Mouse (Mus musculus): ENCODE data around the gene Tnfrsf13b. TPM values are rescaled to one million over a fixed set of nuclear protein-coding genes. Genes with fewer than 3 reads are reported as not detected.

Tnfrsf13b gene
- total RNA-seq (2015) (39.9 and 42.4 TPM in 2 replicates), total RNA-seq (2017) (55.3 and 64.2 TPM in 2 replicates)

DNA sequence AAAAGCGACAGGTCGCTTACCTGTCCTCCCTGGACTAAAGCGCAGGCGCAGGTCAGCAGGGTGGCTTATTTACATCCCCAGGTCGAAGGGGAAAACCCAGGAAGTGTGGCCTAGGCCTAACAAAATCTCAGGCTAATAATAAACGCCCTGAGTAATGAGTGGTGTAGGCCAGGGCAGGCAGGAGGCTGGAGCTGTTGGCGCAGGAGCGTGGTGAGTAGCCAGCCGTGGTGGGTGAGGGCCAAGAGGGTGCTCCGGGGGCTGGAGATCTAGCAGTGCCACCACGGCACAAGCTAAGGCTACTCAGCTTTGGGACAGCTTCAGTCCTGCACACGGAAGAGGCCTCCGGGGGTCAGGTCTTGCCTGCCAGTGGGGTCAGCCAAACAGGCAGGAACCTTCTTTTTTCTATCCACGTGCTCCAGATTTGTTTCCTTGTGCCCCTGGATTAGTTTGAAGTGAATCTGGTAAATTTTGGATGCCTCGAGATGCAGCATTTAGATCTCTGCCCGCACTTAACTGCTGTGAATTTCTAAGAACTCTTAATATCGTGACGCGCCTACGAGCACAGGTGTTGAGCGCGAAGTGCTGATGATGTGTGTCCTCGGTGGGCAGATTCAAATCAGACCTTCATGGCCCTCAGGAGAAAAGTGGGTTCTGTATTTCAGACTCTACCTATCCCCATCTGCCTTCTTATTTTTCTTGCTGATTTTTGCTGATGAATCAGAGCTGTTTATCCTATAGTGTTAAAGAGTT is at the start of gene Tnfrsf13b:
Gene Tnfrsf13b (plus strand): TSS at position 150 of the 750 bp plus-strand sequence.
- ATAC-seq (replicated peaks; ENCODE audit: poor library complexity), result no peak

GRCm38 (mm10) chr11:61081624-61082023 is 44.9 kb upstream of the Tnfrsf13b start:
- ATAC-seq (replicated peaks; ENCODE audit: poor library complexity), result no peak

DNA sequence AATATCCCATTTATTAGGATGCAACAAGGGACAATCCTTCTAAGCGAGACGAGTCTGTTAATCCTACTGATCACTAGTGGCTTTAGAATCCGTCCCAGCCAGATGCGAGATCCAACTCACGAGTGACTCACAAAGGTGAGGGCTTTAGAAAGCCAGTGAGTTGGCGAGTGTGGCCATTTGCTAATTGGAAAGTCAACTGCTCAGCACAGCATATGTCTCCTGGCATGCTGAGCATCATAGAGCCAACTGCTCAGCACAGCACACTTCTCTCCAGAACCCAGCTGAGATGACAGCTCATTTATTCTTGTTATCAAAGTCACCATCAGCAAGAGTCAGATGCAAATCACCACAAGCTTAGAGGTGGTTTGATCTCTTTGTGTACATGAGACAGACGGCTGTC is 36.4 kb upstream of the Tnfrsf13b start:
- no peak for ATAC-seq (replicated peaks; ENCODE audit: poor library complexity)

GRCm38 (mm10) chr11:61091192-61091591 is 35.4 kb upstream of the Tnfrsf13b start:
- no peak for ATAC-seq (replicated peaks; ENCODE audit: poor library complexity)

DNA sequence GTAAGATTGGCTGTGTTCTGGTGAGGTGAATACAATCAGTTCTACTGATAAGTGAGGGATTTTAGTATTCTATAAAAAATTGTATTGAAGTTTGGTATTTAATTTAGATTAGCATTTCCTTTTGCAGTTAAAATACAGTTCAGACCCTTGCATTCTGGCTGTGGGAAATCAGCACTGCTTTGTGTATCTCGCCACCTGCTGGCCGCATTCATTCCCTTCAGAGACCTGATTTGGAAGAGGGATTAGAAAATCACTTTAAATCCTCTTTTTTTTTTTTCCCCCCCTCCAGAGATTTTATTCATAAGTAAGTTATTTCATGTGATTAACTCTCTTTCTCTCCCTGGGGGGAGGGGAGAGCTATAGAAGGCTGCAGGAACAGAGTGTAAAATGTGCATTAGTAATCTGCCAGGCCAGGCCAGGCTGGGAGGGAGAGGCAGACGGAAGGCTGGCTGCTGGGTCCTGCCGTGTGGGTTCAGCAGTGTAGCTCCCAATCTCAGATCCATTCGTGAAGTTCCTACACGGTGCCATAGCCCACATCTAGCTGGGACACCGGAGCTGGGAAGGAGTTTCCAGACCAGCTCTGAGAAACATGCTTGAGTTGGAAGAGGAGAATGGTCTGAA is 34.8 kb upstream of the Tnfrsf13b start:
- ATAC-seq (replicated peaks; ENCODE audit: poor library complexity), result 0 out of 2 replicates have a peak, but pooled peaks have one; percentile 44

DNA sequence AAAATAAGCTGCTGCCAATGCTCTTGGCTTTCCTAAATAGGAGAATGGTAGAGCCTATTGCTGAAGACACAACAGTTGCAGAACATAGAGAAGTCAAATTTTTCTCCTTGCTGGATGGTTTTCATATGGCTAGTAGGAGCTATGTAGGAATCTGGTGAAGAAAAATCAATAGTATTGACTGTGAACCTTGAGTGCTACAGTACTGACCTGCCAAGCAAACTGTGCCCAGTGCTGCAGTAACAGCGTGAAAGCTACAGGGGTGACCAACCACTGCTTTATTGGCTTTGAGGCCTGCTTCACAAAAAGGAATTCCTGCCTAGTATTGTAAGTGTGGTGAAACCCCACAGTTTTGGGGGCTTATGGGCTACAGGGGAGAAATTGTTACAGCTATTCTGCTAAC is 28.5 kb upstream of the Tnfrsf13b start:
- ATAC-seq (replicated peaks; ENCODE audit: poor library complexity), result no peak

GRCm38 (mm10) chr11:61102397-61103339 is 23.9 kb upstream of the Tnfrsf13b start:
- ATAC-seq (replicated peaks; ENCODE audit: poor library complexity), result no peak

GRCm38 (mm10) chr11:61104241-61104901 is 22.2 kb upstream of the Tnfrsf13b start:
- peak; percentile 93 for ATAC-seq (replicated peaks; ENCODE audit: poor library complexity)

DNA sequence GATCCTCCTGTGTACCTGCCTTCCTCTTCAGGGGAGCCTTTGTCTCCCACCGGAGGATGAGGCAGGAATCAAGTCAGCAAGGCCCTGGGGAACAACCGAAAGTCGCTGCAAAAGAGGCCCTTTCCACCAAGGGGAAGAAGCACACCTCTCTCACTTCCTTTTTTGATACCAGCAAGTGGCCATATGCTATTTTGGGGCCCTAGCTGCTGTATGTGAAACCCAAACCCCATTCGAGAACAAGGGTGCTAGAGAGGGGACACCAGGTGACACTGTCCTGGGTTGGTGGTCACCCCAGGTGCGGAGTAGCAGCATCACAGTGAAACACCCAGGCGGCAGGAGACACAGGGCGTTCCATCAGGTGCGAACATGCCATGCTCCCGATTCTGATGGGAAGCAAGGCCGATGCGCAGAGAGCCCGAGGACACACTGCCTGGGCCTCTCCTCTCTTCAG is 17.6 kb upstream of the Tnfrsf13b start:
- peak; percentile 54 for ATAC-seq (replicated peaks; ENCODE audit: poor library complexity)

DNA sequence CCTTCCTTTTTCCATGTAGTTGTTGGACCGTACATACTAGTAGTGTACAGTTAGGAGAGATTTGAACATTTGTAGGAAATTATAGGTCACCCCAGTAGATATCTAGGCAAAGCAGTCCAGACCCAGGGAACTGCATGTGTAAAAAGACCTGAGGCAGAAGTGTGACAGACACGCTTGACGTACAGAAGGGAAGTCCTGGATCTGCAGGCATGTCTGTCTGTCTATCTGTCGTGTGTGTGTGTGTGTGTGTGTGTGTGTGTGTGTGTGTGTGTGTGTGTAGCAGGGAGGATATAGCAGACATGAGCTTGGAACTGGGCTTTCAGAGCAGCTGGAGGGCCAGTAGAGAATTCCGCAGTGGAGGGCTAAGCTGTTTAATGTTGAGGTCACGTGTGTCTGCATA is 16.8 kb upstream of the Tnfrsf13b start:
- no peak for ATAC-seq (replicated peaks; ENCODE audit: poor library complexity)

GRCm38 (mm10) chr11:61110113-61110512 is 16.4 kb upstream of the Tnfrsf13b start:
- no peak for ATAC-seq (replicated peaks; ENCODE audit: poor library complexity)

- ATAC-seq (replicated peaks; ENCODE audit: poor library complexity), result no peak
These were observed 15.6 kb upstream of the Tnfrsf13b start for GRCm38 (mm10) chr11:61110928-61111327.

- ATAC-seq (replicated peaks; ENCODE audit: poor library complexity), result no peak
These were observed 15.1 kb upstream of the Tnfrsf13b start for GRCm38 (mm10) chr11:61111472-61111871.

DNA sequence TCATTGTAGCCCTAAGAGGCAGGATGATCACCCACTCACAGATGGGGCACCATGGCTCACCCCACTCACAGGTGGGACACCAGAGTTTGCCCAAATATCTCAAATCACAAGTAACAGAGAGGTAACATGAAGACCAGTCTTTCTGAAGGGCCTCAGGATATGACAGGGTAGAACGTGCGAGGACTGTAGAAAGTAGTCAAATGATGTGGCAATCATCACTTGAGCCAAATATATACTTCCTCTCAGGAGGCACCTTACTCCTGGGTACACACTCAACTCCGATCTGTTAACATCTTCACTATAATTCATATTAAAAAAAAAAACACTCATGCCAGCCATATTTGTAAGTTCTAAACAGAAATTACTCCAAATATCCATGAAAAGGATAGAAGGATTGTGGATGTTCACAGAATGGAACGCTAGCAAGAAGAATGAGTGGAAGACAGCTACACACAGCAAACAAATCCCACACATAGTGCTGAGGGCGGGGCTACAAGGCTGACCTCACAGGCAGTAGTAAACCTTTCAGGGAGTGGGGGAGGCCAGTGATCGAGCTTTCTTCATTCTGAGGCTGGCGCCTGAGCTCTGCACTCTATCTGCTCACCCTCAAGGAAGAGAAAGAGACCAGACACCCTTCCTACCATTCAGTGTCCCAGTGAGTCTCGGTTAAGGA is 14.1 kb upstream of the Tnfrsf13b start:
- no peak for ATAC-seq (replicated peaks; ENCODE audit: poor library complexity)

GRCm38 (mm10) chr11:61116226-61116625 is 10.3 kb upstream of the Tnfrsf13b start:
- ATAC-seq (replicated peaks; ENCODE audit: poor library complexity), result peak; percentile 76

DNA sequence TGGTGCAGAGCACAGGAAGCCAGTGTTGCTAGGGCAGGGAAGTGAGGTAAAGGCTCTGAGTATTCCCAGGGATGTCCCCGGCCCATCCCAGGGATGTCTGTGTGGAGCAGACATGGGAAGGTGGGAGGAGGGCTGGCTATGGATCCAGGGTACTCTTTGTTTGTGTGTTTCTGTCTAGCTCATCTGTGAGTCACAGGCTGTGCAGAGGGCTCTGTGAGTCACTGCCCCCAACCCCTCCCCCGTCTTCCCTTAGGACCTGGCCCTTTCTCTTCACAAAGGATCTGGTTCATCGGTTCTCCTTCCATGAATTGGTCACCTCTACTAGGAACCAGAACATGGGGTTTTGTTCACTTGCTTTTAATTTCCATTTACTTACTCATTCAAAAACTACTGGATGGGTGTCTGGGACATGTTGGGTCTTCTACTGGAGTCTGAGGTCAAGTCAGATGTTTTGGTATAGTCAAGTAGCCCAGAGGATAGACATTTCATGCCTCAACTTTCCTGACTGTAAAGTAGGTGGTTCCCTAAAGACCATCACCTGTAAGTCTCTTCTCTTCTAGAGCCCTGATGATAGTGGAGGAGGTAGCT is 6.5 kb upstream of the Tnfrsf13b start:
- ATAC-seq (replicated peaks; ENCODE audit: poor library complexity), result no peak

DNA sequence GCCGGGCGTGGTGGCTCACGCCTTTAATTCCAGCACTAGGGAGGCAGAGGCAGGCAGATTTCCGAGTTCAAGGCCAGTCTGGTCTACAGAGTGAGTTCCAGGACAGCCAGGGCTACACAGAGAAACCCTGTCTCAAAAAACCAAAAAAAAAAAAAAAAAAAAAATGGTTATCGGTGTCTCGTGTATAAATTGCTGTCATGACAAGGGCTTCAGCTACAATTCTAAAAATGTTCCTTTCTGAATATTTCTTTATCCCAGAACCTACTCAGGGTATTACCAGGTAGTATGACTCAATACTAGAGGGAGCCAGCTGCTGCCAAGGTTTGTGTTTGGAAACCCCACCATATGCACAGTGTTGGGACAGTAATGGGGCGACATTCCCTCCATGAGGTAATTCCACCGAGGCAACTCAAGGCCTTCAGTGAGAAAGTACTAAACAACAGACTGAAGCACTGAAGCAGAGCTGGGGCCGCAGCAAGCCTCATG is 4.2 kb upstream of the Tnfrsf13b start:
- ATAC-seq (replicated peaks; ENCODE audit: poor library complexity), result no peak

- ATAC-seq (replicated peaks; ENCODE audit: poor library complexity), result no peak
These were observed 3.7 kb upstream of the Tnfrsf13b start for GRCm38 (mm10) chr11:61122769-61123288.

GRCm38 (mm10) chr11:61123886-61124285 is 2.7 kb upstream of the Tnfrsf13b start:
- ATAC-seq (replicated peaks; ENCODE audit: poor library complexity), result no peak

All from megakaryocyte progenitor cell, adult 5-6 weeks (primary cell).